Mouse (Mus musculus) liver, postnatal 0 days (tissue): ENCODE data around the gene Lrch1. TPM values are rescaled to one million over a fixed set of nuclear protein-coding genes. Genes with fewer than 3 reads are reported as not detected.

Source experiments
- ATAC-seq: fragments of 200-750 bp; cut with Nextera tagmentation; 2 replicates; pipeline ENCODE4 v1.8.0; 2017; ENCODE audit warnings: mild to moderate bottlenecking, moderate library complexity
- DNase-seq: peaks from one replicate; pipeline ENCODE4 v3.0.0-alpha.2; 2016
- H3K27ac ChIP-seq: fragments of 300-500 bp; sonication (generic); 2 replicates; pipeline ENCODE4 v1.5.1; 2014; ENCODE audit warnings: antibody characterized with exemption, moderate library complexity, mild to moderate bottlenecking, low read depth
- H3K27me3 ChIP-seq: fragments of 300-500 bp; sonication (generic); 2 replicates; pipeline ENCODE4 v1.6.1; 2014; ENCODE audit warnings: low read length, control low read depth, mixed read lengths; ENCODE audit not compliant: insufficient read depth
- H3K36me3 ChIP-seq: fragments of 300-500 bp; sonication (generic); replicated peaks from 2 replicates; pipeline ENCODE4 v1.6.1; 2014; ENCODE audit warnings: mild to moderate bottlenecking, control low read depth, low read length, moderate library complexity, mixed read lengths; ENCODE audit not compliant: insufficient read depth
- H3K4me1 ChIP-seq: fragments of 300-500 bp; sonication (generic); 2 replicates; pipeline ENCODE4 v1.6.1; 2014; ENCODE audit warnings: antibody characterized with exemption, mild to moderate bottlenecking, control low read depth; ENCODE audit not compliant: insufficient read depth
- H3K4me2 ChIP-seq: fragments of 300-500 bp; sonication (generic); 2 replicates; pipeline ENCODE4 v1.6.1; 2014; ENCODE audit warnings: low read depth, mild to moderate bottlenecking, low read length, moderate library complexity, mixed read lengths
- H3K4me3 ChIP-seq: fragments of 300-500 bp; sonication (generic); 2 replicates; pipeline ENCODE4 v1.5.1; 2014; ENCODE audit warnings: low read depth, low read length
- H3K9ac ChIP-seq: fragments of 300-500 bp; sonication (generic); replicated peaks from 2 replicates; pipeline ENCODE4 v1.6.1; 2014; ENCODE audit warnings: mild to moderate bottlenecking, moderate library complexity
- H3K9me3 ChIP-seq: fragments of 300-500 bp; sonication (generic); 2 replicates; pipeline ENCODE4 v1.6.1; 2016; ENCODE audit warnings: mild to moderate bottlenecking, control low read depth, low read length, mixed read lengths
- CTCF ChIP-seq: sonication (generic); IDR thresholded peaks from 2 replicates; pipeline ENCODE4 v1.5.1; 2016; ENCODE audit warnings: antibody characterized with exemption, low read depth
- EP300 ChIP-seq: IDR thresholded peaks from 2 replicates; pipeline ENCODE4 v1.6.1; 2016; ENCODE audit warnings: antibody characterized with exemption, low read depth, mild to moderate bottlenecking
- WGBS: fragments of 180-500 bp; shearing (Covaris S2); extraction: QIAGEN DNeasy Blood & Tissue Kit; methylation state at CpG from one replicate; pipeline ENCODE4 v1.1.7; 2014; ENCODE audit not compliant: insufficient replicate concordance; 5-methylcytosine and 5-hydroxymethylcytosine counted together
- polyA plus RNA-seq: library from polyadenylated mRNA; unstranded; fragments of >200 nt; fragmentation: Nextera tagmentation; extraction: Ambion mirVana; gene quantifications from 2 replicates; pipeline ENCODE4 v1.2.1, GENCODE M21; 2015

Lrch1 gene
- polyA plus RNA-seq, 1 experiment from 2014 or later: 3.6 TPM

- no peak overlapping the region for H3K4me2 ChIP-seq
- DNase-seq: no peak
- no peaks in the 10 kb centered on the region for H3K4me1 ChIP-seq
- WGBS: 77% methylated on average over 5 of the region's 5 CpGs
- H3K4me3 ChIP-seq: no peak overlapping the region
- ATAC-seq: no peak
- H3K36me3 ChIP-seq: 0 out of 2 replicates have a peak, but pooled peaks cover 3% of the 10 kb centered on the region
- H3K27me3 ChIP-seq: no peaks in the 10 kb centered on the region
- no peak overlapping the region for H3K27ac ChIP-seq
- H3K9ac ChIP-seq: no peak overlapping the region
- TF ChIP-seq CTCF (no peak), EP300 (no peak)
- no peaks in the 10 kb centered on the region for H3K9me3 ChIP-seq
Observed at GRCm38 (mm10) chr14:74831653-74832052, 116.0 kb downstream of the Lrch1 start.

GRCm38 (mm10) chr14:74831050-74831449 is 116.6 kb downstream of the Lrch1 start:
- no peak overlapping the region for H3K27ac ChIP-seq
- H3K9ac ChIP-seq: no peak overlapping the region
- H3K4me1 ChIP-seq: no peaks in the 10 kb centered on the region
- H3K9me3 ChIP-seq: no peaks in the 10 kb centered on the region
- H3K4me2 ChIP-seq: no peak overlapping the region
- no peak overlapping the region for H3K4me3 ChIP-seq
- TF ChIP-seq EP300: no peak
- DNase-seq (no peak), ATAC-seq (no peak)
- H3K36me3 ChIP-seq: 0 out of 2 replicates have a peak, but pooled peaks cover 3% of the 10 kb centered on the region
- 84% methylated on average over 5 of the region's 5 CpGs for WGBS
- H3K27me3 ChIP-seq: no peaks in the 10 kb centered on the region

- WGBS: 79% methylated on average over 2 of the region's 2 CpGs
- no peak for DNase-seq
Observed at GRCm38 (mm10) chr14:74830591-74830990, 117.1 kb downstream of the Lrch1 start.

GRCm38 (mm10) chr14:74822757-74823680 is 124.7 kb downstream of the Lrch1 start:
- TF ChIP-seq CTCF (no peak), EP300 (no peak)
- no peaks in the 10 kb centered on the region for H3K9me3 ChIP-seq
- no peak overlapping the region for H3K27ac ChIP-seq
- no peak for DNase-seq
- no peak overlapping the region for H3K4me3 ChIP-seq
- H3K27me3 ChIP-seq: no peaks in the 10 kb centered on the region
- H3K4me2 ChIP-seq: no peak overlapping the region
- no peak for ATAC-seq
- no peak overlapping the region for H3K9ac ChIP-seq
- 79% methylated on average over 7 of the region's 7 CpGs for WGBS
- H3K36me3 ChIP-seq: peaks cover 22% of the 10 kb centered on the region
- no peaks in the 10 kb centered on the region for H3K4me1 ChIP-seq

More at GRCm38 (mm10) chr14:74830591-74830990, 117.1 kb downstream of the Lrch1 start:
- no peak for TF ChIP-seq EP300
- TF ChIP-seq CTCF: no peak
- Histone ChIP-seq H3K9me3 (no peaks in the 10 kb centered on the region), H3K27ac (no peak overlapping the region), H3K36me3 (peaks cover 3% of the 10 kb centered on the region; the same call in 1 of the 2 replicates), H3K4me2 (no peak overlapping the region), H3K4me1 (no peaks in the 10 kb centered on the region), H3K4me3 (no peak overlapping the region), H3K27me3 (no peaks in the 10 kb centered on the region), H3K9ac (no peak overlapping the region)
- no peak for ATAC-seq

GRCm38 (mm10) chr14:74822048-74822447 is 125.6 kb downstream of the Lrch1 start:
- peaks cover 23% of the 10 kb centered on the region for H3K36me3 ChIP-seq
- no peaks in the 10 kb centered on the region for H3K27me3 ChIP-seq
- no peak overlapping the region for H3K4me2 ChIP-seq
- DNase-seq (no peak), ATAC-seq (no peak)
- H3K9ac ChIP-seq: no peak overlapping the region
- 68% methylated on average over 2 of the region's 2 CpGs for WGBS
- TF ChIP-seq EP300: no peak
- TF ChIP-seq CTCF: no peak
- H3K9me3 ChIP-seq: no peaks in the 10 kb centered on the region
- no peak overlapping the region for H3K27ac ChIP-seq
- H3K4me3 ChIP-seq: no peak overlapping the region
- H3K4me1 ChIP-seq: no peaks in the 10 kb centered on the region

- 65% methylated on average over 11 of the region's 11 CpGs for WGBS
- Histone ChIP-seq H3K9ac (no peak overlapping the region), H3K9me3 (no peaks in the 10 kb centered on the region), H3K4me1 (no peaks in the 10 kb centered on the region), H3K4me2 (no peak overlapping the region), H3K36me3 (peaks cover 27% of the 10 kb centered on the region), H3K4me3 (no peak overlapping the region), H3K27me3 (no peaks in the 10 kb centered on the region), H3K27ac (no peak overlapping the region)
- TF ChIP-seq CTCF (no peak), EP300 (no peak)
- ATAC-seq (peak; percentile 40; the same call in 1 of the 2 replicates), DNase-seq (no peak)
Observed at GRCm38 (mm10) chr14:74820180-74820813, 127.4 kb downstream of the Lrch1 start.
